Mouse (Mus musculus): Measurements from ENCODE around the gene Nudt8. TPM values are rescaled to one million over a fixed set of nuclear protein-coding genes. Genes with fewer than 3 reads are reported as not detected.
"Not testable (repeated sequence)": the region's sequence is repeated elsewhere in the genome, so short reads cannot be mapped to it uniquely, and the experiment has no call there.

Gene Nudt8
- 30.5 and 31.3 TPM in 2 replicates for polyA plus RNA-seq (2015; fragmentation: Nextera tagmentation; extraction: Ambion mirVana)

GRCm38 (mm10) chr19:4000119-4000900 is at the start of gene Nudt8, which contains the start of gene Gm49405:
Nudt8 (plus strand) TSS chr19:4000580.
Gm49405 (plus strand) TSS chr19:4000626.
- H3K4me1 ChIP-seq (ENCODE audit: control insufficient read depth, insufficient read depth, low read length), result peaks cover 16% of the 10 kb centered on the region
- peak; percentile 93 for ATAC-seq (ENCODE audit: insufficient read depth, low FRiP score)
- no peaks in the 10 kb centered on the region for H3K27me3 ChIP-seq (ENCODE audit: control insufficient read depth, insufficient read depth, low read length)
- peak within 1 kb of the TSS; percentile 91 for H3K9ac ChIP-seq (ENCODE audit: low read length)
- H3K4me2 ChIP-seq (ENCODE audit: low read depth, low read length), result peak within 1 kb of the TSS; percentile 82
- under 1% methylated on average over 64 of the region's 64 CpGs for WGBS
- H3K36me3 ChIP-seq (ENCODE audit: control insufficient read depth, insufficient read depth, low read length), result no peaks in the 10 kb centered on the region
- H3K4me3 ChIP-seq (replicated peaks; ENCODE audit: low read length), result peak within 1 kb of the TSS; percentile 87
- H3K27ac ChIP-seq (ENCODE audit: low read length), result peak within 1 kb of the TSS; percentile 97
- H3K9me3 ChIP-seq (replicated peaks; ENCODE audit: control insufficient read depth, low read length), result no peaks in the 10 kb centered on the region

DNA sequence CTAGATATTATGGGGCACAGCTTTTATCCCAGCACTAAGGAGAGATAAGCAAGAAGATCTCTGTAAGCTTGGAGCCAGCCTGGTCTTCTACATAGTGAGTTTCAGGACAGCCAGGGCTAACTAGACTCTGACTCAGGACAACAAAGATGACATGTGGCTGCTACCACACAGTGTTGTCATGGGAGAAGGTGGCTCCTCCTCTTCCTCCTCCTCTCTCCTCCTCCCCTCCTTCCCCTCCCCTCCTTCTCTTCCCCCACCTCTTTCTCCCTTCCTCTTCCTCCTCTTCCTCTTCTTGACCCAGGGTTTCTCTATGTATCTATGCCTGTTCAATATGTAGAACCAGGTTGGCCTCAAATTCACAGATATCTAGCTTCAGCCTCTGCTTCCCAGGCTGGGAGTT is 48.9 kb upstream of the Nudt8 start:
- ATAC-seq (ENCODE audit: insufficient read depth, low FRiP score), result no peak
- H3K9me3 ChIP-seq (replicated peaks; ENCODE audit: control insufficient read depth, low read length), result no peaks in the 10 kb centered on the region
- no peaks in the 10 kb centered on the region for H3K4me1 ChIP-seq (ENCODE audit: control insufficient read depth, insufficient read depth, low read length)
- H3K4me3 ChIP-seq (replicated peaks; ENCODE audit: low read length), result no peak overlapping the region
- no peak overlapping the region for H3K27ac ChIP-seq (ENCODE audit: low read length)
- no peak overlapping the region for H3K9ac ChIP-seq (ENCODE audit: low read length)
- H3K27me3 ChIP-seq (ENCODE audit: control insufficient read depth, insufficient read depth, low read length), result no peaks in the 10 kb centered on the region
- H3K4me2 ChIP-seq (ENCODE audit: low read depth, low read length), result no peak overlapping the region
- no peaks in the 10 kb centered on the region for H3K36me3 ChIP-seq (ENCODE audit: control insufficient read depth, insufficient read depth, low read length)

DNA sequence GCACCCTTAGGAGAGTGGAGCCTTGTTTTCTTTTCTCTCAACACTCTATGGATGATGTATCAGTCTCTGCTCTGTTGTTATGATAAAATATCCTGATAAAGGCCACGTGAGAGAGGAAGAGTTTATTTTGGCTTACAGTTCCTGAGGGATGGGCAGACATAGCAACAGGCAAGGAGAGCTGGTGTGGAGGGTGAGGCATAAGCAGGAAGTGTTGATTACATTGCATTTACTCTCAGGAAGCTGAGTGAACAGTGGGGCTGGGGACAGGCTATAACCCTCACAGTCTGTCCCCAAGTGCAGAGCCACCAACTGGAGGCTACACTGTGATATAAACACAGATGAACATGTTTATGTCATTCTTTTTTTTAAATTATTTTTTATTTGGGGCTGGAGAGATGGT is 48.3 kb upstream of the Nudt8 start:
- Histone ChIP-seq H3K9me3 (replicated peaks; ENCODE audit: control insufficient read depth, low read length) (no peaks in the 10 kb centered on the region), H3K27me3 (ENCODE audit: control insufficient read depth, insufficient read depth, low read length) (no peaks in the 10 kb centered on the region), H3K4me3 (replicated peaks; ENCODE audit: low read length) (no peak overlapping the region), H3K4me1 (ENCODE audit: control insufficient read depth, insufficient read depth, low read length) (no peaks in the 10 kb centered on the region), H3K9ac (ENCODE audit: low read length) (no peak overlapping the region), H3K4me2 (ENCODE audit: low read depth, low read length) (no peak overlapping the region), H3K27ac (ENCODE audit: low read length) (no peak overlapping the region), H3K36me3 (ENCODE audit: control insufficient read depth, insufficient read depth, low read length) (no peaks in the 10 kb centered on the region)
- WGBS, result 28% methylated on average over 1 of the region's 1 CpGs
- ATAC-seq (ENCODE audit: insufficient read depth, low FRiP score), result no peak

- Histone ChIP-seq H3K9ac (ENCODE audit: low read length) (no peak overlapping the region), H3K9me3 (replicated peaks; ENCODE audit: control insufficient read depth, low read length) (no peaks in the 10 kb centered on the region), H3K27me3 (ENCODE audit: control insufficient read depth, insufficient read depth, low read length) (no peaks in the 10 kb centered on the region), H3K4me3 (replicated peaks; ENCODE audit: low read length) (no peak overlapping the region), H3K36me3 (ENCODE audit: control insufficient read depth, insufficient read depth, low read length) (no peaks in the 10 kb centered on the region), H3K4me1 (ENCODE audit: control insufficient read depth, insufficient read depth, low read length) (no peaks in the 10 kb centered on the region), H3K27ac (ENCODE audit: low read length) (no peak overlapping the region), H3K4me2 (ENCODE audit: low read depth, low read length) (no peak overlapping the region)
- 67% methylated on average over 3 of the region's 3 CpGs for WGBS
- no peak for ATAC-seq (ENCODE audit: insufficient read depth, low FRiP score)
Observed at GRCm38 (mm10) chr19:3955033-3955432, 45.3 kb upstream of the Nudt8 start.

GRCm38 (mm10) chr19:3955804-3956203 is 44.6 kb upstream of the Nudt8 start:
- Histone ChIP-seq H3K9ac (ENCODE audit: low read length) (no peak overlapping the region), H3K4me2 (ENCODE audit: low read depth, low read length) (no peak overlapping the region), H3K4me1 (ENCODE audit: control insufficient read depth, insufficient read depth, low read length) (no peaks in the 10 kb centered on the region), H3K9me3 (replicated peaks; ENCODE audit: control insufficient read depth, low read length) (no peaks in the 10 kb centered on the region), H3K27ac (ENCODE audit: low read length) (no peak overlapping the region), H3K36me3 (ENCODE audit: control insufficient read depth, insufficient read depth, low read length) (no peaks in the 10 kb centered on the region), H3K27me3 (ENCODE audit: control insufficient read depth, insufficient read depth, low read length) (no peaks in the 10 kb centered on the region), H3K4me3 (replicated peaks; ENCODE audit: low read length) (no peak overlapping the region)
- 35% methylated on average over 4 of the region's 4 CpGs for WGBS
- ATAC-seq (ENCODE audit: insufficient read depth, low FRiP score), result no peak; the same call in 1 of the 2 replicates

DNA sequence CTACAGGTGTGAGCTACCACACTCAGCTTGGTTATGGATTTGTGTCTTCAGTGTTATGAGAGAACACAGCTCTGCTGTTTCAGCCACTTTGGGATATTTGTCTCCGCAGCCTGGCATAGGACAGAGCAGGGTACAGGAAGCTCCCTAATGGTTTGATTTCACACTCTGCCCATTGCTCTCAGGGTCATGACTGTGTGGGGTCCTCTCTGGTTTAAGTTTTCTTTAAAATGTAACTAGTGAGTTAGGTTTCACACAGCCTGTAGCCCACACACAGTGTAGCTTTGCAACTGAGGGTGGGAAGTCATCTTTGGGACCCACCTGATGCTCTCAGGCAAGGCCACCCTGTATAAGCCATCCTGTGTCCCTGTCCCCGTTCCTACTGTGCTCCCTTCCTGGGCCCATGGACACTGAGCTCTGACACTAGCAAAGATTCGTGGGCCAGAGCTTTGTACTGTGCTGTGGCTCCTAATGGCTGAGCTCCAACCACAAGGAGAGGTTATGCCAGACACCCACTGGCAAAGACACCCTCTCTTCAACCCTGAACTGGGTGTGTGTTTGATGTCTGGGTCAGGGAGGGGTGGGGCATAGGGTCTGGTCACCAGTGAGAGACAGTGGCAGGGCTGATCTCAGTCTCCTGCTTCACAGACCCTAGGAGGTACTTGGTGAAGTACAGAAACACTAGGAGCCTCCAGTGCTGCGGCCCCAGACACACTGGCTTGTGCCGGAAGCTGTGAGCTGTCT is 42.9 kb upstream of the Nudt8 start:
- not testable (repeated sequence) for H3K27me3 ChIP-seq (ENCODE audit: control insufficient read depth, insufficient read depth, low read length); H3K9ac ChIP-seq (ENCODE audit: low read length); H3K36me3 ChIP-seq (ENCODE audit: control insufficient read depth, insufficient read depth, low read length); H3K4me2 ChIP-seq (ENCODE audit: low read depth, low read length); H3K9me3 ChIP-seq (replicated peaks; ENCODE audit: control insufficient read depth, low read length); ATAC-seq (ENCODE audit: insufficient read depth, low FRiP score); H3K27ac ChIP-seq (ENCODE audit: low read length); H3K4me1 ChIP-seq (ENCODE audit: control insufficient read depth, insufficient read depth, low read length); H3K4me3 ChIP-seq (replicated peaks; ENCODE audit: low read length)
- WGBS, result 69% methylated on average over 5 of the region's 5 CpGs

DNA sequence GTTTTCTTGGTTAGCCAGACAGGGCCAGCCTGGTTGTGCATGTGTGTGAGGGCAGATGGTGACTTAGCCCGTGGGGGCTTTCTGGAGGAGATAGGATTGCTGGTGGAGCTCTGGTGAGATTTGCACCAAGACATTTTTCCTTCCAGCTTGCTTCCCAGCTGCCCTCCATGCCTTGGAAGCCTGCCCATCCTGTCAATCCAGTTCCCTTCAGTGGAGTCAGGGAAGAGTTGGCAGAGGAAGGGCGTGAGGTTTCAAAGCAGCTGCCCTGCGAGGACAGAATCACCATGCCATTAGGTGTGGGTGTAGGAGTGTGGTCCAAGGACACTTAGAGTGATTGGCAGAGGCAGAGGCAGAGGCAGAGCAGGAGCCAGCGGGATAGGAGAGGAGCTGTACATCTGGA is 41.9 kb upstream of the Nudt8 start, which contains the start of gene Aldh3b3:
Aldh3b3 (plus strand) TSS at position 176 of the 400 bp plus-strand sequence.
- Histone ChIP-seq H3K36me3 (ENCODE audit: control insufficient read depth, insufficient read depth, low read length) (no peaks in the 10 kb centered on the region), H3K9ac (ENCODE audit: low read length) (no peak within 1 kb of the TSS; the same call in 1 of the 2 replicates), H3K4me3 (replicated peaks; ENCODE audit: low read length) (no peak within 1 kb of the TSS), H3K4me2 (ENCODE audit: low read depth, low read length) (no peak within 1 kb of the TSS), H3K9me3 (replicated peaks; ENCODE audit: control insufficient read depth, low read length) (no peaks in the 10 kb centered on the region), H3K27me3 (ENCODE audit: control insufficient read depth, insufficient read depth, low read length) (no peaks in the 10 kb centered on the region), H3K27ac (ENCODE audit: low read length) (no peak within 1 kb of the TSS), H3K4me1 (ENCODE audit: control insufficient read depth, insufficient read depth, low read length) (no peaks in the 10 kb centered on the region)
- no peak for ATAC-seq (ENCODE audit: insufficient read depth, low FRiP score)
- 58% methylated on average over 4 of the region's 4 CpGs for WGBS

DNA sequence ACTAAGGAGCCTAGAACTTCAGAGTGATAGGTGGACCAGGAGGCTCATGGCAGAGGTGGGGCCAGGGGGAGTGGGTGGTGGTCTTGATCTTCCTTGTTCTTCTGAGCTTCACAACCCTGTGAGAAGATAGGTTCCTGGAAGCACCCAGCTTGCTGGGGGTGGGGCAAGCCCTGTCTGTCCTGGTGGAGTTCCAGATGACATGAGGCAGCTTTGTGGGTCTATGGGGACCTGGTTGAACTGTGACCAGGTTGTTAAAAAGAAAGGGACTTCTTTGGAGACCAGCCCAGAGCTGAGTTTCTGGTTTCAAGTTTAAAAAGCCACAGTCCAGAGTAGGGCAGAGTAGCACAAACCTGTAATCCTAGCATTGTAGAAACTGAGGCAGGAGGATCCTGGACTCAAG is 41.4 kb upstream of the Nudt8 start:
- Histone ChIP-seq H3K36me3 (ENCODE audit: control insufficient read depth, insufficient read depth, low read length) (no peaks in the 10 kb centered on the region), H3K4me3 (replicated peaks; ENCODE audit: low read length) (no peak overlapping the region), H3K4me2 (ENCODE audit: low read depth, low read length) (no peak overlapping the region), H3K27me3 (ENCODE audit: control insufficient read depth, insufficient read depth, low read length) (no peaks in the 10 kb centered on the region), H3K9me3 (replicated peaks; ENCODE audit: control insufficient read depth, low read length) (no peaks in the 10 kb centered on the region), H3K27ac (ENCODE audit: low read length) (no peak overlapping the region), H3K4me1 (ENCODE audit: control insufficient read depth, insufficient read depth, low read length) (no peaks in the 10 kb centered on the region), H3K9ac (ENCODE audit: low read length) (no peak overlapping the region)
- ATAC-seq (ENCODE audit: insufficient read depth, low FRiP score), result no peak

DNA sequence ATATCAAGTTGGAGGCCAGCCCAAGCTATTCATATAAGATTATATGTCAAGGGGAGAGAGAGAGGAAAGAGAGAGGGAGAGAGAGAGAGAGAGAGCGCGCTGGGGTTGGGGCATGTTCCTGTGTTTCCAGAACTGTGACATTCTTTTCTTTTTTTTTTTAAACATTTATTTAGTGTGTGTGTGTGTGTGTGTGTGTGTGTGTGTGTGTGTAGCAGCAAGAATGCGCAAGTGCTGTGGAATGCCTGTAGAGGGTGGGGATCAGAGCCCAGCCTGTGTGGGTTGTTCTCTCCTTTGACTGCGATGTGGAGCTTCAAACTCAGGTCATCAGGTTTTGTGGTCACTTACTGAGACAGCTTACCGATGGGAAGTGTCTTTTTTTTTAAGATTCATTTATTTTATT is 40.2 kb upstream of the Nudt8 start:
- WGBS, result 65% methylated on average over 5 of the region's 5 CpGs
- no peak overlapping the region for H3K27ac ChIP-seq (ENCODE audit: low read length)
- no peak overlapping the region for H3K4me2 ChIP-seq (ENCODE audit: low read depth, low read length)
- no peaks in the 10 kb centered on the region for H3K36me3 ChIP-seq (ENCODE audit: control insufficient read depth, insufficient read depth, low read length)
- no peaks in the 10 kb centered on the region for H3K27me3 ChIP-seq (ENCODE audit: control insufficient read depth, insufficient read depth, low read length)
- no peaks in the 10 kb centered on the region for H3K9me3 ChIP-seq (replicated peaks; ENCODE audit: control insufficient read depth, low read length)
- H3K4me1 ChIP-seq (ENCODE audit: control insufficient read depth, insufficient read depth, low read length), result no peaks in the 10 kb centered on the region
- no peak overlapping the region for H3K4me3 ChIP-seq (replicated peaks; ENCODE audit: low read length)
- ATAC-seq (ENCODE audit: insufficient read depth, low FRiP score), result no peak
- H3K9ac ChIP-seq (ENCODE audit: low read length), result no peak overlapping the region
